Mouse (Mus musculus) adipocyte (in vitro differentiated cells): Measurements from ENCODE around the gene Clcn1.
A peak's percentile ranks its signal among the peaks of the same experiment; 100 is the strongest.

ENCODE experiments used
- DNase-seq: peaks from one replicate; pipeline ENCODE4 v3.0.0-alpha.2; 2016; ENCODE audit warnings: low spot score

The Clcn1 gene

GRCm38 (mm10) chr6:42286448-42286847 is at the start of gene Clcn1:
Gene Clcn1, plus strand, starts transcription at chr6:42286685.
- no peak for DNase-seq

- no peak for DNase-seq
Observed at GRCm38 (mm10) chr6:42237276-42237805, 49.1 kb upstream of the Clcn1 start.

DNA sequence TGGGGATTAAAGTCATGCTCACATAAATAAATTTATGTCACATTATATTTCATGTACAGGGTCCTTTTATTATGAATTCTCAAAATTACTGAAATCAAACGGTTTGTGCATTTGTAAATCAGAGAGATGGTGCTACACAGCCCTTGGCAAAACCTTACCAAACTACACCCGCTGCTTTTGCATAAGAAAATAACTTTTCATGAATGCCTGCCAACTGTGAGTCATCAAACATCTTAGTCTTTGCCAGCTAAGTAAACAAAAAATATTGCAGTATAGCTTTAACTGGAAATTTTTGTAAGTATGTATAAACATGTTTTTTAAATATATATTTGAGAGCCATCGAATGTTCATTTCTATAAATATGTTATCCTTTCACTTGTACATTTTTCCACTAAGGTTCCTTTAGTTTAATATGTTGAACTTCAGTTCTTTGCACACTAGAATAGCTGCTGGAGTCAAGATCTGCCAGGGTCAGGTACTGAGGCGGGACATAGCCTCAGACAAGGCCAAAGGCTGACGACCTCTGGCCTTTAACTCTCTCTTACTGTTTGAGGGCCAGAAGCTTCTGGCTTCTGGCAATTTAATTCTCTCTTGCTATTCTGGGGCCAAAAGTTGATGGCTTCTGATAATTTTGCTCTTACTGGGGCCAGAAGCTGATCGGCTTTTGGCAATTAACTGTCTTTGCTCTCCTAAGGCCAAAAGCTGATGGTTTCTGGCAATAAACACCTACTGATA is 45.0 kb upstream of the Clcn1 start:
- DNase-seq, result peak; percentile 93

DNA sequence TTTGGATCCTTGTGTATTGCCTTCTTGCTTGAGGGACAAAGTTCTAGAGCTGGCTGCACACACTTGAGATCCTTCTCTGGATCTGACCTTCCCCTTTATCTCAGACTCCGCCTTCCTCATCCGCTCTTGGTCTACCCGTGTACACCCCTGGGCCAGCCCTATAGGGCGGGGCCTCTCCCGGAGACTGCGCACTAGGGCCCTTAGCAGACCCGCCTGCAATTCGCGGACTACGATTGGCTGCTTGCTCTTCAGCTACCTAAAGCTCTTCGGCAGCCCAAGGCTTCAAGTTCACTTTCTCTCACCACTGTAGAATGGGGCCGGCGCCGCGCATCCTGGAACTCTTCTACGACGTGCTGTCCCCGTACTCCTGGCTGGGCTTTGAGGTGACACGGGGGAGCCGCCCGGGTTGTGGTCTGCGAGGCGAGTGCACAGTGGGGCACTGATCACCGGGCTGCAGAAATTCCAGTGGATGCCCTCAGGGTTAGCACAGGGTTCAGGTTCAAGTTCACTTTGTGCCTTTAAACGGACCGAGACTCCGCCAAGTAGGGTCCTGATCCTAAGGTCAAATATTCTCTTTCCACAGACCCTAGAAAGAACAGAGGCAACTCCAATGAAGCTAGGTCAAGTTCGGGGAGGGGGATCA is 40.7 kb upstream of the Clcn1 start, which contains the start of gene Gstk1:
Gstk1 (plus strand) TSS at position 225 of the 643 bp plus-strand sequence.
- no peak for DNase-seq

DNA sequence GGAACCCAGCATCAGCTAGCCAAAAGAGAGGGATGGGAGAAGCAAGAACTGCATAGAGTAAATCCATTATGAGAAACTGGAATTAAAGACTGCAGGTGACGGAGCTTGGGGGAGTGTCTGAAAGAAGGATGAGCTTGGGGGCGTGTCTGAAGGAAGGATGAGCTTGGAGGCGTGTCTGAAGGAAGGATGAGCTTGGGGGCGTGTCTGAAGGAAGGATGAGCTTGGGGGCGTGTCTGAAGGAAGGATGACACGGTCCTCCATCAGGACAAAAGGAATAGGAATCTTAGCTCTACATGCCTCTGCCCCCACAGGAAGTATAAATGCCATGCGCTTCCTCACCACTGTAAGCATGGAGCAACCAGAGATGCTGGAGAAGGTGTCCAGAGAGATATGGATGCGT is 39.3 kb upstream of the Clcn1 start:
- no peak for DNase-seq

DNA sequence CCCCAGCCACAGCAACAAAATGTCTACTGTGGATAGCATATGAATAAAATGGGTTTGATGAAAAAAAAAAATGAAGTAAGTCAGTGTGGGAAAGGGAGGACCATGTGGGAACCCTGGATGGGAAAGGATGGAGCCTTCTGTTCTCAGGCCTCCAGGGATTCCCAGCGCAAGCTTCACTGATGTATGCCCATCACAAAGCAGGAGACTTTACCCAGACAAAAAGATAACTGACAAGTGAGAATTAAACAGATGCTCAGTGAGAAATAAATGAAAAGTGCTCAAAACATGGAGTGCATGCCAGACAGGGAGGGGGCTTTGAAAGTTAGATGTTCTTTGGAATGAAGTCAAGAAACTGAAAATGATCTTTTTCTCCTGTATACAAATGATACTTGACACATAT is 38.5 kb upstream of the Clcn1 start:
- no peak for DNase-seq

GRCm38 (mm10) chr6:42251791-42252190 is 34.7 kb upstream of the Clcn1 start:
- DNase-seq, result no peak

GRCm38 (mm10) chr6:42253103-42253502 is 33.4 kb upstream of the Clcn1 start:
- DNase-seq, result no peak

GRCm38 (mm10) chr6:42257303-42257863 is 29.1 kb upstream of the Clcn1 start:
- DNase-seq, result peak; percentile 73

DNA sequence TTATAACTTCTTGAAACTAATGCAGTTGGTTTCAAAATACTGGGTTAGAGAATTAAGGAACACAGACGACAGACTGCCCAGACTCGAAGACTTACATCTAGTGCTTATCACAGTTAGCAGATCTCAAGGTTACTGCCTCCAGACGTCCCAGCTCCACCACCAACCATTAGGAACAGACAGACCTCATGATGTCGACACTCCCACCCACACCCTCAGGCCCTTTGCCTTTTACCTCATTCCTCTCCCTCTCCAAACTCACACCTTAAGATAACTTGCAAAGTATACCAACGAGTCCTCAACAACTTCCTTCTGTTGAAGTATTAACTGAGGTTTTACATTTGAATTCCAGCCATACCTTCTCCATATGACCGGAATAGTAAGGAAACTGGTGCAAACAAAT is 26.1 kb upstream of the Clcn1 start:
- no peak for DNase-seq

DNA sequence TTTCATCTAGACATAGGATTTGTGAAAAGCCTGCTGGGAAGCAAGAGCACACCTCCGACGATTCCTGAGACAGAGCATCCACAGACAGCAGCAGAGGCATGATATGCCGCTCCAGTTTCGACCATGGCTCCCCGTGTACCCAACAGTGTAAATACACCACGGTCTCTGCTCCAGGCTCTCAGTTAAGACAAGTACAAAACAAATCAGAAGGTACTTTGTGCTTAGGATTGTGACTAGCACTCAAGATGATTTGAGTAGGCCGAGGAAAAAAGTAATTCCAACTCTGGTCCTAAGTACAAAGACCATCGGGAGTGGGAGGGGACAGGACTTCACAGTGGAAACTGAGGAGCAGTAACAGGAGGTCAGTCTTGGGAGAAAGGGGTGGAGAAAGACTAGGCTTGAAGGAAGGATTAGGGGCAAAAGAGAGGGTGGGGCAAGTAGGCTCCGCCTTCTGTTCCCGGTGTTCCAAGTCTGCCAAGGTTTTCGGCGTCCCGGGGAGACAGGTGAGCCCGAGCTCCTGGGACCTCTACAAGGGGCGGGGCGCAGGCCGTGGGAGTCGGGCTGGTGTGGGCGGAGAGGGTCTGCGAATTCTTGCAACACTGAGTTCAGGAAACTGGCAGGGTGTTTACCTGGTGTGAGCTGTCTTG is 24.8 kb upstream of the Clcn1 start, which contains the start of gene Tmem139:
Tmem139 (plus strand) TSS at position 447 of the 647 bp plus-strand sequence.
- DNase-seq, result no peak

DNA sequence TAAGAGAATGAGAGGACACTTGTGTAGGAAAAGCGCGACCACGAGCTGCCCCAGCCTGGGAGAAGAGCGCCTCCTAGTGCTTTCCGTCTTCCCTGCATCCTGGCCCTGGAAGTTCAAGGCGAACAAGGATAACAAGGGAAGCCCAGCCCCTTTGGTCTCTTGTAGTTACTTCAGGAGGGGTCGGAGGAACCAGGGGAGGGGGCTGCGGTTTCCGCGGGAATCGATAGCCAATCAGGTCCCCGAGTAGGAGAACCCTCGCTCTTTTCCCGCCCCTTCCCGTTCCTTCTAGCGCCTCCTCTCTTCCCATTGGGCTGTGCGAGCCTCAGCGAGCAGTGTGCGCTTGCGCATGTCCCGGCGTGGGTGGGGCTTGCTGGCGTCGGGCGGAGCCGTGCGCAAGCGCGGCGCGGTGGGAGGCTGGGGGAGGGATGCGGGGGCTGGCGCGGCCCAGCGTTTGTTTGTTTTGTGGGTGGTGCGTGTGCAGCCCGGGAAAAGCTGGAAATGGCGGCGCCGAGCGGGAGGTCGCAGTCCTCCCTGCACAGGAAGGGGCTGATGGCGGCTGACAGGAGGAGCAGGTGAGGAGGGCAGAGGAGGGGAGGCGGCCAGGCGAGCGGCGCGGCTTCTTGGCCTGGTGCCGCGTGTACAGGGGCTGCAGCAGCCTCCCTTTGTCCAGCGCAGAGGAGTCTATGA is 21.7 kb upstream of the Clcn1 start, which contains the start of gene Casp2:
Casp2 (plus strand) TSS at position 360 of the 687 bp plus-strand sequence.
- DNase-seq, result peak; percentile 100

DNA sequence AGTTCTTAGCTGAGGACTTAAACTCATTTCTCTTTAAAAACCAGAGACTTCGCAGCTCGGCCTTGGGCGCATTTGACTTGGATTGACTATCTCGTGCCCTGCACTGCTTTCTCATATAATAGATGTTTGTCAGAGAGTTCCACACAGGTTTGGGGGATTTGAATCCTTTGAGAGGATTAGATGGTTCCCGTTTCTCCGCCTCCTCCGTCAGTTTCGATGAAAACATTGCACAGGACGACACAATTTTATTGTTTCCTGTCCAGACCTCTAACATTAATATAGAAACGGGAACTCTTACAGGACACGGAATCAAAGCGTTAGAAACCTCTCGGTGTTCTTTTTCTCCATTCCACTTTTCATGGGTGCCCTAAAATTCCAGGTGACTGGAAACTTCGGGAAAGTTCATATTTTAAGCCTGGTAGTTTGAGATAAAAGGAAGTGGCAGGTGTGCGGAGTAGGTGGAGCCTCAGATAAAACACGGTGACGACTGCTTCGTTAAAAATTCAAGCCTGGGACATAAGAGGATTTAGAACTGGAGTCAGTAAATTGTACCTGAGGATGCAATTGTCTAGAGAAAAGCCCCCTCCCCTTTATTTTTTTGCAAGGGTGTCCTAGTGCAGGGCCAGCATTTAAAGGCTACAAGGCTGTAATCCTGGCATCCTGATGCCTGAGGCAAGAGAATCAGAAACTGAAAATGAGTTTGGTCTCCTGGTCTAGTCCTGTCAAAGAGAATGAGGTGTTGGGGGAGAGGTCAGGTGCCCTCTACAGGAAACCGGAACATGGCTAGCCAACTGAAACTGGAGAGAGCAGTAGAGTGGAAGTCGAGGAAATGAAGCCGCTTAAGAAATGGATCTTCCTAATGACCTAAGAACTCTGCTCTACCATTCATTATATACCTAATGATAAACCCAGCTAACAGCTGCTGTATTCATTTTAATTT is 20.8 kb upstream of the Clcn1 start:
- peak; percentile 38 for DNase-seq

DNA sequence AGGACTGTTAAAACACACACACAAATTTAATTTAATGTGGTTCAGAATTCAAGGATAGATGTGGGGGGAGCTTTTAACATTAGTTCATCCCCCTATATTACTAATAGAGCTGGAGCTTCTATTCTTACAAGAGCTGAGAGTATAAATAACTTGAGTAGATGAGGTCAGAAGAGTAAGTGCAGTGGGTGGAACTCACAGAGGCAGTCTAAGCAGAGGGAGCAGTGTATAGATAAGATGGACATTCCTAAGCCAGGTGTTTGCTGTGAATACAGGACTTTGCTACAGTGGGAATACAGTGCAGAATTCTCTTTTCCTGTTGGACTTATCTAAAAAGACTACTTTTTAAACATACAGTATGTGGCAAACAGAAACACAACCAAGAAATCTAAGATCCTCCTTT is 15.7 kb upstream of the Clcn1 start:
- no peak for DNase-seq

- no peak for DNase-seq
Observed at GRCm38 (mm10) chr6:42276151-42276550, 10.3 kb upstream of the Clcn1 start.

DNA sequence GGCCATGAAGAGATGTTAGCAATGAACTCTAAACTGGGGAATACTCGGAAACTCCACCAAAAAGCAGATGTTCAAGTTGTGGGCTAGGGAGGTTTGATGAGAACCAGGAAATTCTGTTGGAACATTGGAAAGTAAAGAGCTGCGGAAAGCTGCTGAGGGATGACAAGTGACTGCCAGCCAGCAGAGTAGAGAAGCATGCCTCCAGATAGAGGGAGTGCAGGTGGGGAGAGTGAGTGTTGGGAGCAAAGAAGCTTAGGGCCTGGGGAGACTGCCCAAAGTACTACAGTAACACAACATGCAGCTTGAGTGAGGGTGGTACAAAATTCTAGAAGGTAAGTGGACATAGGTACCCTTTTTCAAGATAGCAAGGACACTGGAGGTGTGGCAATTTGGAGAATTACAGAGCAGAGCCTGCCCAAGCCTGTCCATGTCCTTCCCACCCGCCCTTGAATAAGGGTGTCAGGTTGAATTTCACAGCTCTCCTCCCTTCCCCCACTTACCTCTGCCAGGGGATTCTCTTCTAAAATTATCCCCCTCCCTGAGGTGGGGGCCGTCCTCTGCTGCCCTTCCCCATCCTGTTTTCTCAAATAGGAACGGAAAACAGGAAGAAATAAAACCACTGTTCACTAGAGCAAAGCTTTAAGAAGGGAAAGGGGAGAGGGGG is 3.5 kb upstream of the Clcn1 start:
- no peak for DNase-seq

DNA sequence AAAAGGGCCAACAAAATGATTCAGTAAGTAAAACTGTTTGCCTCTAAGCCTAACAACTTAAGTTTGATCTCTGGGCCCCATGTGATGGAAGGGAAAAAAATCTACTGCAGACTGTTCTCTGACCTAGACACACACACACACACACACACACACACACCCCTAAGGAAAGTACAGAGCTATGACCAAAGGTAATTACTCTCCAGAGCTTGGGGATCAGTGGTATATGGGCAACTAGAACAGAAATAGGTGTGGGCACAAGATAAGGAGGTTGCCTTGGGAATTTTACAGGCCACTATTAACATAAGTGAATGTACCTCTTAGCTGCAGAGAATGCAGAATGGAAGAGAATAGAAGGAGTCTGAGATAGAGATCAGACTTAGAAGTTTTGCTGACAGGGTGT is 1.1 kb downstream of the Clcn1 start:
- DNase-seq, result no peak

- no peak for DNase-seq
Observed at GRCm38 (mm10) chr6:42293327-42293726, 6.8 kb downstream of the Clcn1 start.

DNA sequence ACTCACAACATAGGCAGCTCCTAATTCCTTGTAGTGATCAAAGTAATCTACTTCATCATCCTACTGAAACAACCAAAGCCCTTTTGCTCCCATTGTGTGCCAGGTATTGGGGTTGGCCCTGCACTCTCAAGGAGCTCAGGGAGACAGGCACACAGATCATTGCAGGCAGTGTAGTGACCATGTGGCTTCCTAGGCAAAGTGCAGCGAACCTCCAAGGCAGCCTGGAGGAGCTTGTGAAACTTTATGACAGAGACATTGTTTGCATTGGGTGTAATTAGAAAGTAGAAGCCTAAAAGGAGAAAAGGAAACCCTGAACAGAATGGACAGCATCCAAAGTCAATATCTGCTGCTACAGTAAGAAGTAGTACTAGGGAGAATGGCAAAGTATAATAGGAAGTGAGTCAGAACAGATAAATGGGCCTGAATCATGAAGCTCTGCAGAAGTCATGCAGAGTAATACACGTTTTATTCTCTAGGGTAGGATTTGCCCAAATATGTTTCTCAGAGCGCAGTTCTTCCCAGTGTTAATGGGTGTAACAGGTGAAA is 9.1 kb downstream of the Clcn1 start:
- DNase-seq, result peak; percentile 66

GRCm38 (mm10) chr6:42299362-42299761 is 12.9 kb downstream of the Clcn1 start:
- peak; percentile 43 for DNase-seq
